Mouse (Mus musculus) heart, embryonic 13.5 days (tissue): ENCODE measurements around the gene Kctd2. TPM values are rescaled to one million over a fixed set of nuclear protein-coding genes. Genes with fewer than 3 reads are reported as not detected.

Experiments used
- ATAC-seq: fragments of 200-750 bp; cut with Nextera tagmentation; 2 replicates; pipeline ENCODE4 v1.8.0; 2017; ENCODE audit warnings: moderate TSS enrichment; ENCODE audit not compliant: insufficient number of reproducible peaks, low FRiP score, low TSS enrichment; ENCODE audit errors: extremely low read depth
- H3K27ac ChIP-seq: fragments of 300-500 bp; sonication (generic); replicated peaks from 2 replicates; pipeline ENCODE4 v1.5.1; 2015; ENCODE audit warnings: moderate library complexity, mild to moderate bottlenecking, inconsistent platforms
- H3K27me3 ChIP-seq: fragments of 300-500 bp; sonication (generic); replicated peaks from 2 replicates; pipeline ENCODE4 v1.6.1; 2015; ENCODE audit warnings: mild to moderate bottlenecking, inconsistent platforms
- H3K36me3 ChIP-seq: fragments of 300-500 bp; sonication (generic); 2 replicates; pipeline ENCODE4 v1.6.1; 2015; ENCODE audit warnings: mild to moderate bottlenecking, inconsistent platforms
- H3K4me1 ChIP-seq: fragments of 300-500 bp; sonication (generic); 2 replicates; pipeline ENCODE4 v1.6.1; 2015; ENCODE audit warnings: inconsistent platforms
- H3K4me2 ChIP-seq: fragments of 300-500 bp; sonication (generic); 2 replicates; pipeline ENCODE4 v1.6.1; 2015; ENCODE audit warnings: inconsistent platforms, mild to moderate bottlenecking, moderate library complexity
- H3K4me3 ChIP-seq: fragments of 300-500 bp; sonication (generic); 2 replicates; pipeline ENCODE4 v1.5.1; 2015; ENCODE audit warnings: moderate library complexity, mild to moderate bottlenecking, inconsistent platforms
- H3K9ac ChIP-seq: fragments of 300-500 bp; sonication (generic); 2 replicates; pipeline ENCODE4 v1.6.1; 2015; ENCODE audit warnings: inconsistent platforms, mild to moderate bottlenecking, moderate library complexity
- H3K9me3 ChIP-seq: fragments of 300-500 bp; sonication (generic); 2 replicates; pipeline ENCODE4 v1.6.1; 2016; ENCODE audit warnings: inconsistent platforms
- WGBS: fragments of 180-500 bp; shearing (Covaris S2); methylation state at CpG from one replicate; pipeline ENCODE4 v1.1.7; 2015; ENCODE audit warnings: mixed read lengths; 5-methylcytosine and 5-hydroxymethylcytosine counted together
- polyA plus RNA-seq: library from polyadenylated mRNA; unstranded; fragments of >200 nt; fragmentation: Nextera tagmentation; extraction: Ambion mirVana; gene quantifications from 2 replicates; pipeline ENCODE4 v1.2.1, GENCODE M21; 2015

Kctd2 gene
- polyA plus RNA-seq, 1 experiment from 2014 or later, result 8.8 TPM

DNA sequence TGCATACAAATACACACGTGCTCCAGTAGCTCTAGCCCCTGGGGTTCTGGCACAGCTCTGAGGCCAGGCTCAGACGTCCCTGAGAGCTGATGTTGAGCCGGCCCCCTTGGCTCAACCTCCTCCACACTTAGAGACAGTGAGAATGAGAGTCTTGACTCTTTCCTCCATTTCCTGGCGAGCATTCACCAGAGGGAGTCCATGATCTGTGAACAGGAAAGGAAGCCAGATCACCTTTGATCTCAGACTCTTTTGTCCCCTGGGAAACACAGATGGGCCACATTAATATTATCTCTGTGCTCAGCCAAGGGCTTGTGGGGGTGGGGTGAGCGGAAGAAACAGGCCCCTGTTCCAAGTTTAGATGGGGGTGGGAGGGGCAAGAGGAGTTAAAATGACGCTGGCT is 37.5 kb downstream of the Kctd2 start:
- H3K4me2 ChIP-seq, result no peak overlapping the region
- H3K27ac ChIP-seq, result 0 out of 2 replicates have a peak overlapping the region, but pooled peaks have one; percentile 38
- 29% methylated on average over 6 of the region's 6 CpGs for WGBS
- H3K36me3 ChIP-seq, result no peaks in the 10 kb centered on the region
- peaks cover 11% of the 10 kb centered on the region for H3K4me1 ChIP-seq
- H3K4me3 ChIP-seq, result no peak overlapping the region
- H3K9me3 ChIP-seq, result no peaks in the 10 kb centered on the region
- no peak overlapping the region for H3K9ac ChIP-seq
- peaks cover 6% of the 10 kb centered on the region; the same call in 1 of the 2 replicates for H3K27me3 ChIP-seq
- ATAC-seq, result no peak; the same call in 1 of the 2 replicates

DNA sequence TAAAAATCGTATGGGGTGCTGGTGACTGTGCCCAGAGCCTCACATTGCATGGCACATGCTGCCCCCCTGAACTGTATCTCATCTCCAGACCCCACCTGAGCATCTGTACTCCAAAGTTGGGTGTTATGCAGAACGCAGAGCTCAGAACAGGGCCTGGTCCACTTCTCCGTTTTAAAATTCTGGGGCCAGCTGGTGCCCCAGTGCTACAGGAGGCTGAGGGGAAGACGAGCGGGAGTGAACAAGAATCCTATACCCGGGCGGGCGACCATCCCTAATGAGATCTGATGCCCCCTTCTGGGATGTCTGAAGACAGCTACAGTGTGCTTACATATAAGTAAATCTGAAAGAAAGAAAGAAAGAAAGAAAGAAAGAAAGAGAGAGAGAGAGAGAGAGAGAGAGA is 41.0 kb downstream of the Kctd2 start:
- WGBS, result 30% methylated on average over 8 of the region's 8 CpGs
- Histone ChIP-seq H3K4me2 (no peak overlapping the region), H3K4me3 (no peak overlapping the region), H3K27ac (no peak overlapping the region), H3K9me3 (no peaks in the 10 kb centered on the region), H3K27me3 (peaks cover 6% of the 10 kb centered on the region), H3K9ac (no peak overlapping the region), H3K4me1 (peaks cover 17% of the 10 kb centered on the region), H3K36me3 (no peaks in the 10 kb centered on the region)
- no peak for ATAC-seq

DNA sequence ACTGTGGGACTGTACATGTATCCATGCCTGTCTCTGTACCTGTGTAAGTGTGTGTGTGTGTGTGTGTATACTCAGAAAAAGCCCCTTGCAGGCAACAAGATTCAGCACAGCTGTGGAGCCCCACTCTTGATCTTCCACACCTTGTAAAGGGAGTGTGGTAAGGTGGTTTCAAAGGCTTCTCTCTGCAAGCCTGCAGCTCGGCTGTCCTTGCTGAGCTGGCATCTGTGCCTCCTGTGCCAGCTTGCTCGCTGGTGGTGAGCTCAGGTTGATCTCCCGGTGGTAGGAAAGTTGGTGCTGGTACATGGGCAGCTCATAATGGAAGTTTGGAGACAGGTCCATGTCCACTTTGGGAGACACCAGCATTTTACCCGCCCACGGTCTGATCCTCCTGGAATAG is 41.9 kb downstream of the Kctd2 start:
- Histone ChIP-seq H3K4me3 (no peak overlapping the region), H3K27ac (no peak overlapping the region), H3K4me1 (peaks cover 20% of the 10 kb centered on the region), H3K4me2 (no peak overlapping the region), H3K27me3 (peaks cover 6% of the 10 kb centered on the region), H3K36me3 (no peaks in the 10 kb centered on the region), H3K9ac (no peak overlapping the region), H3K9me3 (no peaks in the 10 kb centered on the region)
- WGBS, result 71% methylated on average over 5 of the region's 5 CpGs
- no peak for ATAC-seq

DNA sequence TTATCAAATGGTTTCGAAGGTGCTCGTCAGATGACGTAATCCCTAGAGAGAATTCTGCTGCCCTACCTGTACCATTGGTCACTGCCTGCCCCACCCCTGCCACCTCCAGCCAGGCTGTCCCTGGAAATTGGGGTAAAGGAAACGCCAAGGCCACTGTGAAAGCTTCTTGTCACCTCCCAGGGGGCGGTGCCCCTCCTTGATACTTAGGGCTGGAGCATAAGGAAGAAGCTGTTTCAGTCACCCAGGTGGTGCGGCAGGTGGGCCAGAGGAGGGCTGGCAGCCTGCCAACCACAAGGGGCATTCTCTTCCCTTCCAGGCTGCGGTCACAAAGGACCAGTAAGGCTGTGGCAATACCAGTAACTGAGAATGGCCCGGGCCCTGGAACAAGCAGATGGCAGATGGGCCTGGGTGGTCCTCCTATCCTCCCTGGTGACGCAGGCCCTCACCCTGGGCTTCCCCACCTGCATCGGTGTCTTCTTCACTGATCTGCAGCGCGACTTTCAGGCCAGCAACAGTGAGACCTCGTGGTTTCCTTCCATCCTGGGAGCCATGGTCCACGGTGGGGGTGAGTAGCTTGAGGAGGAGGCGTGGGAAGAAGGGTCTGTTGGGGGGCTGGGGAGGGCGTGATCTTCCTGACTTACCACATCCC is 42.4 kb downstream of the Kctd2 start, which contains the start of gene Slc16a5:
Gene Slc16a5, plus strand, starts transcription at position 232 of the 649 bp plus-strand sequence.
- ATAC-seq, result no peak
- WGBS, result 74% methylated on average over 16 of the region's 16 CpGs
- Histone ChIP-seq H3K27me3 (peaks cover 6% of the 10 kb centered on the region), H3K4me1 (peaks cover 20% of the 10 kb centered on the region), H3K4me3 (no peak within 1 kb of the TSS), H3K27ac (no peak within 1 kb of the TSS), H3K36me3 (no peaks in the 10 kb centered on the region), H3K9ac (no peak within 1 kb of the TSS), H3K4me2 (no peak within 1 kb of the TSS), H3K9me3 (no peaks in the 10 kb centered on the region)

DNA sequence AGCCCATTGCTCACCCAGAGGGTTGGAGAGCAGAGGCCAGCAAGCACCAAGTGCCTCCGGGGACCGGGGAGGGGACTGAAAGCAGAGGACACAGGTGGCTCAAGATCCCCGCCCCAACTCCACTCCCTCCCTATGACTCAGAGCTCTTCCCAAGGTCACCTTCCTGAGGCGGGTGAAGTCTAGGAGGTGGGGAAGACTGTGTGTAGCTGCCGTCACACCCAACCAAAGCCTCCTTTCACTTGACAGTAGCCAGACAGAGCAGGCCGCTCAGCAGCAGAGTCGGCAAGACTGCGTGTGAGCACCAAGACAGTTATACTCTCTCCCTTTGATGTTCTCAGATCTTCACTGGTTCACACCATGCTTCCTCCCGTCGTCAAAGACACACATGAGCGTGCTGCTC is 43.5 kb downstream of the Kctd2 start:
- H3K4me1 ChIP-seq, result peaks cover 17% of the 10 kb centered on the region
- H3K4me3 ChIP-seq, result no peak overlapping the region
- no peak for ATAC-seq
- H3K27me3 ChIP-seq, result peaks cover 6% of the 10 kb centered on the region
- no peaks in the 10 kb centered on the region for H3K36me3 ChIP-seq
- H3K27ac ChIP-seq, result no peak overlapping the region
- no peaks in the 10 kb centered on the region for H3K9me3 ChIP-seq
- H3K9ac ChIP-seq, result peak overlapping the region; percentile 9; the same call in 1 of the 2 replicates
- H3K4me2 ChIP-seq, result no peak overlapping the region
- WGBS, result 46% methylated on average over 11 of the region's 11 CpGs

DNA sequence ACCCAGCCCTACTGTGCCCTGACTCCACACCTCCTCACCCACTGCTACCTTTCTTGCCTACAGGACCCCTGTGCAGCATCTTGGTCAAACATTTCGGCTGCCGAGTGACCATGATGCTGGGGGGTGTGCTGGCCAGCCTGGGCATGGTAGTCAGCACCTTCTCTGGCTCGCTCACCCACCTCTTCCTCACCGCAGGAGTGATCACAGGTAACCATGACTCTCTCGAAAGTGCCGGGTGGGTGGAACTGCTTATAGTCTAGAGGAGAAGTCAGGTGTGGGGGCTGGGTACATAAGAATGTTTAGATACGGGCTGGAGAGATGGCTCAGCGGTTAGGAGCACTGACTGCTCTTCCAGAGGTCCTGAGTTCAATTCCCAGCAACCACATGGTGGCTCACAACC is 44.9 kb downstream of the Kctd2 start:
- WGBS, result 78% methylated on average over 8 of the region's 8 CpGs
- H3K4me3 ChIP-seq, result no peak overlapping the region
- no peak for ATAC-seq

DNA sequence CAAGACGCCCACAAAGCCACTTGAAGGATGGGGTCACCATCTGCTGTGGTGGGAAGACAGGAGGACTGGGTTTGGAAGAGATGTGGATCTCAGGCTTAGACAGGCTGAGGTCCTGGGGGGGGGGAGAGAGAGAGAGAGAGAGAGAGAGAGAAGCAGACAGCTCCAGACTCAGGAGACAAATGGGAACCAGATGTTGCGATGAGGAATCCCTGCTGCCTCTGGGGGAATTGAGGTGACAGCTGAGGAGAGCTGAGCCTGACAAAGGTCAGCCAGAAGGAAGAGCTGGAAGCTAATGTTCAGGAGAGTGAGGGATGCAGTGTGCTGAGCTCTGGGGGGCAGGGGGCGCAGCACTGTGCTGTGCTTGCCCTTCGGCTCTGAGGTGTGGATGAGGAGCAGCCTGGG is 47.3 kb downstream of the Kctd2 start:
- Histone ChIP-seq H3K9me3 (no peaks in the 10 kb centered on the region), H3K4me2 (no peak overlapping the region), H3K36me3 (no peaks in the 10 kb centered on the region), H3K4me1 (peaks cover 18% of the 10 kb centered on the region), H3K4me3 (no peak overlapping the region), H3K27me3 (peaks cover under 1% of the 10 kb centered on the region; the same call in 1 of the 2 replicates), H3K27ac (no peak overlapping the region), H3K9ac (peak overlapping the region; percentile 10; the same call in 1 of the 2 replicates)
- WGBS, result 24% methylated on average over 4 of the region's 4 CpGs
- ATAC-seq, result no peak

More for the DNA sequence above, 44.9 kb downstream of the Kctd2 start:
- Histone ChIP-seq H3K36me3 (no peaks in the 10 kb centered on the region), H3K4me2 (no peak overlapping the region), H3K9ac (no peak overlapping the region), H3K27ac (no peak overlapping the region), H3K4me1 (peaks cover 17% of the 10 kb centered on the region), H3K27me3 (peaks cover 6% of the 10 kb centered on the region), H3K9me3 (no peaks in the 10 kb centered on the region)

DNA sequence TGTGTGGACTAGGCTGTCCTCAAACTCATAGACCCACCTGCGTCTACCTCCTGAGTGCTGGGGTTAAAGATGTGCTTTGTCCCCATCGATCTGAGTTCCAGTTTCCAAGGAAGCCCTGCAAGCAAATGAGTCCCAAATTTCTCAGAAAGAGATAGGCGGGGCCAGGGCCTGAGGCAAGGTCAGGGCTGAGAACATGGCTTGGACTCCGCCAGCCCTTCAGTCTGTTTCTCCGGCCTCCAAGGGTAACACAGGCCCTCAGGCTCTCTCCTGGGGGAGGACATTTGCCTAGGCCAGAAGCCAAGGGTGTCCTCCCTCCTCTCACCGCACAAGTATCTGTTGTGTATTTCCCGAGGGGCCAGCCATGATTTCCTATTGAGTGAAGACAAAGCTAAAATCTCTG is 52.3 kb downstream of the Kctd2 start:
- Histone ChIP-seq H3K4me1 (peaks cover 45% of the 10 kb centered on the region), H3K9ac (no peak overlapping the region), H3K4me2 (no peak overlapping the region), H3K27ac (0 out of 2 replicates have a peak overlapping the region, but pooled peaks have one; percentile 84), H3K9me3 (no peaks in the 10 kb centered on the region), H3K4me3 (no peak overlapping the region), H3K36me3 (no peaks in the 10 kb centered on the region), H3K27me3 (no peaks in the 10 kb centered on the region)
- 67% methylated on average over 7 of the region's 7 CpGs for WGBS
- no peak for ATAC-seq

DNA sequence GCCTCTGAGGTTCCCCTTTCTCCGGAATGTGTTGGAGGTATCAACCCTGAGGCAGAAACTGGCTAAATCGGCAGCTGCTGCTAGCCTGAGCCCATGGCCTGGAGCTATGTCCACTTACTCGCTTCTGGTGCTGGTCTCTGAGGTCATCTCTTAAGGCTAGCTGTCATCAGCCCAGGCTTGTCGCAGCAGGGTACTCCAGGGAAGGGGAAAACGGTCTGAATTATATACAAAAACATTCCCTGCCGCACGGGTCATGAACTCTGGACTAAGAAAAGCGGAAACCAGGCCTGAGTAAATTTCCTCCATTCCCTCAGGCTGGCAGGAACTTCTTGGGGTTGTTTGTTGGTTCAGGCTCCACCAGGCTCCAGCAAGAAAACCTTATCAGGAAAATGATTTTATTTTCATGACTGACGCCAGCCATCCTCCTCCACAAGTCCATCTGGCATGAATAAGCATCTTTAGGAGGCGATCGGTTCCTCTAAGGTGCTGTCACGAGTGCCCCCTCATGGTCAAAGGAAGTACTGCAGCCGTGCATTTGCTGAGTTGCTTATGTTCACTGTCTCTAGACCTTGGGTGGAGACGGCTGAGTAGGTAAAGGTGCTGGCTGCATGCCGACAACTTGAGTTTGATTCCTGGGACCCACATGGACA is 53.8 kb downstream of the Kctd2 start:
- 15% methylated on average over 15 of the region's 15 CpGs for WGBS
- Histone ChIP-seq H3K4me2 (peak overlapping the region; percentile 45), H3K36me3 (no peaks in the 10 kb centered on the region), H3K4me3 (peak overlapping the region; percentile 13), H3K9me3 (no peaks in the 10 kb centered on the region), H3K27ac (peak overlapping the region; percentile 84), H3K9ac (peak overlapping the region; percentile 93; the same call in 1 of the 2 replicates), H3K27me3 (no peaks in the 10 kb centered on the region), H3K4me1 (peaks cover 44% of the 10 kb centered on the region)
- ATAC-seq, result 0 out of 2 replicates have a peak, but pooled peaks have one; percentile 21

DNA sequence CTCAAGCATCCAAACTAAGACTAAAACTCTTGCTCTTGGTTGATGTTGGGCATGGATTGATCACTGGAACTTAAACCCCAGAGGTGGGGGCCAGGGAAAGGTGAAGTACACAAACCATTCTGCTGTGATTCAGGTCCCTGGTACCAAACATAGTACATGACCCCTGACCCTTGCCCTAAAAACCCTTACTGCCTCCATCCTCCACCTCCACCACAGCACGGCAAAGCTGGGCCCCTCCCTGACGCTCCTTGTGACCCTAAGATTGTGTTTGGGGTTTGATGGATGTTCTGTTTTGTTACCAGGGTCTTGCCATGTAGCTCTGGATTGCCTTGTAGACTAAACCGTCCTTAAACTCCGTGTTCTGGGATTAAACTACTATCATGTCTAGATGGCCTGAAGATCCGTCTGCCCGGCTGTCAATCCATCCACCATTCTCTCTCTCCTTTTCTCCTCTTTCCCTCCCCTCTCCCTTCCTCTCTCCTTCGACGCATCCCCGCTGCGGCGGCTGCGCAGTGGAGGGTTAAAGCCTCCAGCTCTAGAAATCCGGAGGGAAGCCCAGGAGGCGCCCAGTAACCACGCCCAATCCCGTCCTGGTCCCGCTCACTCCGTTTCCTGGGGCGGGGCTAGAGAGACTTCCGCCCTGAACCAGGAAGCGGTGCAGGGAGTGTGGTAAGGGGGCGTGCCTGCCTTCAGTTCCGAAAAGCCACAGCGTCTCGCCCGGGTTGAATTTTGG is 55.3 kb downstream of the Kctd2 start, which contains the start of gene Armc7:
Gene Armc7, plus strand, starts transcription at position 643 of the 733 bp plus-strand sequence.
- 1% methylated on average over 26 of the region's 26 CpGs for WGBS
- Histone ChIP-seq H3K4me1 (peaks cover 44% of the 10 kb centered on the region), H3K9me3 (no peaks in the 10 kb centered on the region), H3K36me3 (peaks cover 2% of the 10 kb centered on the region), H3K9ac (peak within 1 kb of the TSS; percentile 93), H3K27me3 (no peaks in the 10 kb centered on the region), H3K27ac (peak within 1 kb of the TSS; percentile 83), H3K4me2 (peak within 1 kb of the TSS; percentile 98), H3K4me3 (peak within 1 kb of the TSS; percentile 85)
- ATAC-seq, result peak; percentile 89

DNA sequence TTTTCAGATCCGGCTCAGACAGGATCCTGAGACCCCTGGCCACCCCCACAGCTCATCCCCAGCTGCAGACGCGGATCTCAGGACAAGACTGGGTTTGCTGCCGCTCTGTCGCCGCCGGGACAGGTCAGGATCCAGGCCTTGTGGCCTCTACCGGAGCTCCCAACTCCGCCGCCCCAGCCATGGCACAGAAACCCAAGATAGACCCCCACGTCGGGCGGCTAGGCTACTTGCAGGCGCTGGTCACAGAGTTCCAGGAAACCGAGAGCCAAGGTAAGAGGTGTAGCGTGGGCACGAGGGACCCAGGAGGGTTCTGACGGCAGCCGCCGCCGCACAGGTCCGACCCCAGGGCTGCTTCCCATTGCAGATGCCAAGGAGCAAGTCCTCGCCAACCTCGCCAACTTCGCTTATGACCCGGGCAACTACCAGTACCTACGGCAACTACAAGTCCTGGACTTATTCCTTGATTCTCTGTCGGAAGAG is 55.9 kb downstream of the Kctd2 start:
- H3K36me3 ChIP-seq, result peaks cover 6% of the 10 kb centered on the region
- H3K27me3 ChIP-seq, result no peaks in the 10 kb centered on the region
- WGBS, result 3% methylated on average over 28 of the region's 28 CpGs
- H3K4me3 ChIP-seq, result peak overlapping the region; percentile 85
- peaks cover 44% of the 10 kb centered on the region for H3K4me1 ChIP-seq
- H3K4me2 ChIP-seq, result peak overlapping the region; percentile 98
- 0 out of 2 replicates have a peak, but pooled peaks have one; percentile 4 for ATAC-seq
- peak overlapping the region; percentile 83 for H3K27ac ChIP-seq
- peak overlapping the region; percentile 93 for H3K9ac ChIP-seq
- H3K9me3 ChIP-seq, result no peaks in the 10 kb centered on the region
